15 mouse cellular contexts compared by ENCODE assay signal in genomic region chr11:96297968-96298635, GRCm38 (mm10). TPM values are rescaled to one million over a fixed set of nuclear protein-coding genes. Genes with fewer than 3 reads are reported as not detected.
DNase-seq lines count a peak whose midpoint lies in the region; ATAC-seq and TF ChIP-seq lines count a peak whose summit lies in the region.
"Had no signal": no experiment of that assay in that cellular context is flagged by ENCODE, and none has a peak within 500 bp of the region (broad histone marks: within the 10 kb centered on the region; RNA-seq: fewer than 3 reads in every experiment).

No protein-coding gene starts in this region.

- peak overlapping the region; percentile 96 for H3K4me2 ChIP-seq in kidney, postnatal 0 days (ENCODE audit: low read length)
- peak overlapping the region; percentile 59 for H3K4me2 ChIP-seq in hindbrain, embryonic 15.5 days
- H3K4me2 ChIP-seq in intestine, embryonic 16.5 days (ENCODE audit: low read depth, low read length): peak overlapping the region; percentile 78
- peak overlapping the region; percentile 87 for H3K4me2 ChIP-seq in stomach, embryonic 16.5 days (ENCODE audit: low read depth, low read length)

- peak overlapping the region; percentile 83 for H3K4me3 ChIP-seq in kidney, postnatal 0 days (replicated peaks; ENCODE audit: low read depth, low read length)
- H3K4me3 ChIP-seq in hindbrain, embryonic 15.5 days: peak overlapping the region; percentile 47
- H3K4me3 ChIP-seq in intestine, embryonic 16.5 days (ENCODE audit: low read length): peak overlapping the region; percentile 60
- peak overlapping the region; percentile 58 for H3K4me3 ChIP-seq in stomach, embryonic 16.5 days (replicated peaks; ENCODE audit: low read length)
- H3K4me3 ChIP-seq: megakaryocyte, embryonic 14.5 days had no signal

- peak overlapping the region; percentile 99 for H3K27ac ChIP-seq in kidney, postnatal 0 days
- H3K27ac ChIP-seq in hindbrain, embryonic 15.5 days (replicated peaks): peak overlapping the region; percentile 68; the same call in 1 of the 2 replicates
- no peak overlapping the region for H3K27ac ChIP-seq in intestine, embryonic 16.5 days (ENCODE audit: low read length)
- peak overlapping the region; percentile 1; the same call in 1 of the 2 replicates for H3K27ac ChIP-seq in stomach, embryonic 16.5 days (ENCODE audit: low read length)
- H3K27ac ChIP-seq: embryonic facial prominence, embryonic 15.5 days; heart, adult 2 months had no signal

- 0 out of 2 replicates have a peak, but pooled peaks cover 5% of the 10 kb centered on the region for H3K36me3 ChIP-seq in kidney, postnatal 0 days (ENCODE audit: insufficient read depth, low read length)
- no peaks in the 10 kb centered on the region for H3K36me3 ChIP-seq in hindbrain, embryonic 15.5 days
- H3K36me3 ChIP-seq in intestine, embryonic 16.5 days (ENCODE audit: control insufficient read depth, insufficient read depth, low read length): no peaks in the 10 kb centered on the region
- H3K36me3 ChIP-seq in stomach, embryonic 16.5 days (ENCODE audit: control insufficient read depth, insufficient read depth, low read length): no peaks in the 10 kb centered on the region
- H3K36me3 ChIP-seq: embryonic facial prominence, embryonic 15.5 days had no signal

- no peaks in the 10 kb centered on the region for H3K27me3 ChIP-seq in kidney, postnatal 0 days (ENCODE audit: insufficient read depth, low read length)
- H3K27me3 ChIP-seq in hindbrain, embryonic 15.5 days: peaks cover 77% of the 10 kb centered on the region
- H3K27me3 ChIP-seq in intestine, embryonic 16.5 days (replicated peaks; ENCODE audit: control insufficient read depth, insufficient read depth, low read length): peaks cover 48% of the 10 kb centered on the region
- peaks cover 74% of the 10 kb centered on the region for H3K27me3 ChIP-seq in stomach, embryonic 16.5 days (ENCODE audit: control insufficient read depth, insufficient read depth, low read length)

- TF ChIP-seq CTCF in kidney, postnatal 0 days (IDR thresholded peaks at IDR 0.05; ENCODE audit: low read depth): no peak

- ATAC-seq in kidney, postnatal 0 days (replicated peaks; ENCODE audit: low FRiP score, low read depth): no peak
- ATAC-seq in hindbrain, embryonic 15.5 days (ENCODE audit: low FRiP score, low read depth): no peak
- no peak for ATAC-seq in intestine, embryonic 16.5 days
- no peak for ATAC-seq in stomach, embryonic 16.5 days (ENCODE audit: insufficient read depth, low FRiP score)
- ATAC-seq in cerebellum, adult (ENCODE audit: insufficient number of reproducible peaks, low FRiP score, low TSS enrichment): no peak
- ATAC-seq: CD4-positive, CD25-positive, alpha-beta regulatory T cell, adult 4 months; forebrain, embryonic 14.5 days had no signal

- H3K4me1 ChIP-seq in kidney, postnatal 0 days (replicated peaks; ENCODE audit: insufficient read depth, low read length): peaks cover 24% of the 10 kb centered on the region
- H3K4me1 ChIP-seq in hindbrain, embryonic 15.5 days (replicated peaks): 0 out of 2 replicates have a peak, but pooled peaks cover 2% of the 10 kb centered on the region
- H3K4me1 ChIP-seq in intestine, embryonic 16.5 days (ENCODE audit: control insufficient read depth, insufficient read depth, low read length): peaks cover 25% of the 10 kb centered on the region
- peaks cover 26% of the 10 kb centered on the region for H3K4me1 ChIP-seq in stomach, embryonic 16.5 days (ENCODE audit: control insufficient read depth, insufficient read depth, low read length)

- DNase-seq in kidney, postnatal 0 days (ENCODE audit: low spot score): no peak
- no peak for DNase-seq in kidney, postnatal 25 days
- no peak for DNase-seq in thymus, postnatal 36 days
- DNase-seq: cerebellum, adult 9-10 months; gastrocnemius, adult 2 months; heart, adult 2 months; heart, postnatal 10 days had no signal

- H3K9ac ChIP-seq in kidney, postnatal 0 days (ENCODE audit: low read depth, low read length): peak overlapping the region; percentile 98
- H3K9ac ChIP-seq in hindbrain, embryonic 15.5 days: peak overlapping the region; percentile 11; the same call in 1 of the 2 replicates
- no peak overlapping the region for H3K9ac ChIP-seq in intestine, embryonic 16.5 days (ENCODE audit: low read depth, low read length)
- H3K9ac ChIP-seq in stomach, embryonic 16.5 days (ENCODE audit: low read length): no peak overlapping the region; the same call in 1 of the 2 replicates
- H3K9ac ChIP-seq: embryonic facial prominence, embryonic 15.5 days had no signal

- WGBS in kidney, postnatal 0 days: 17% methylated on average over 11 of the region's 11 CpGs
- 3% methylated on average over 11 of the region's 11 CpGs for WGBS in hindbrain, embryonic 15.5 days
- 30% methylated on average over 11 of the region's 11 CpGs for WGBS in intestine, embryonic 16.5 days
- WGBS in stomach, embryonic 16.5 days: 20% methylated on average over 11 of the region's 11 CpGs

- no peaks in the 10 kb centered on the region for H3K9me3 ChIP-seq in kidney, postnatal 0 days (replicated peaks; ENCODE audit: low read length)
- no peaks in the 10 kb centered on the region for H3K9me3 ChIP-seq in hindbrain, embryonic 15.5 days
- no peaks in the 10 kb centered on the region for H3K9me3 ChIP-seq in intestine, embryonic 16.5 days (ENCODE audit: control insufficient read depth, low read length)
- H3K9me3 ChIP-seq in stomach, embryonic 16.5 days (replicated peaks; ENCODE audit: control insufficient read depth, low read length): no peaks in the 10 kb centered on the region
- H3K9me3 ChIP-seq: embryonic facial prominence, embryonic 15.5 days had no signal

RNA-seq across cellular contexts. Expression of gene Hoxb5, which starts 5.0 kb away (rescaled TPM):
- 10.2 and 12.9 TPM in 2 replicates for polyA plus RNA-seq in kidney, postnatal 0 days (2015; fragmentation: Nextera tagmentation; extraction: Ambion mirVana)
- 115 and 140 TPM in 2 replicates for polyA plus RNA-seq in hindbrain, embryonic 15.5 days (2015; fragmentation: Nextera tagmentation; extraction: Ambion mirVana)
- polyA plus RNA-seq in intestine, embryonic 16.5 days (2015; fragmentation: Nextera tagmentation; extraction: Ambion mirVana): 26.4 and 28.7 TPM in 2 replicates
- 13.8 TPM in 2 replicates for polyA plus RNA-seq in stomach, embryonic 16.5 days (2015; fragmentation: Nextera tagmentation; extraction: Ambion mirVana)
- polyA plus RNA-seq: CD4-positive, CD25-positive, alpha-beta regulatory T cell, adult 4 months; embryonic facial prominence, embryonic 15.5 days; forebrain, embryonic 14.5 days had no signal

RNA-seq across cellular contexts. Expression of gene Hoxb6, which starts 5.8 kb away (rescaled TPM):
- polyA plus RNA-seq in kidney, postnatal 0 days (2015; fragmentation: Nextera tagmentation; extraction: Ambion mirVana): 45.0 and 47.8 TPM in 2 replicates
- 52.1 and 66.7 TPM in 2 replicates for polyA plus RNA-seq in hindbrain, embryonic 15.5 days (2015; fragmentation: Nextera tagmentation; extraction: Ambion mirVana)
- polyA plus RNA-seq in intestine, embryonic 16.5 days (2015; fragmentation: Nextera tagmentation; extraction: Ambion mirVana): 11.1 and 11.3 TPM in 2 replicates
- 5.6 and 8.3 TPM in 2 replicates for polyA plus RNA-seq in stomach, embryonic 16.5 days (2015; fragmentation: Nextera tagmentation; extraction: Ambion mirVana)
- polyA plus RNA-seq: CD4-positive, CD25-positive, alpha-beta regulatory T cell, adult 4 months; embryonic facial prominence, embryonic 15.5 days; forebrain, embryonic 14.5 days; heart, adult 2 months had no signal

RNA-seq across cellular contexts. Expression of gene Hoxb7, which starts 11.7 kb away (rescaled TPM):
- 56.1 and 58.9 TPM in 2 replicates for polyA plus RNA-seq in kidney, postnatal 0 days (2015; fragmentation: Nextera tagmentation; extraction: Ambion mirVana)
- 26.5 and 33.6 TPM in 2 replicates for polyA plus RNA-seq in hindbrain, embryonic 15.5 days (2015; fragmentation: Nextera tagmentation; extraction: Ambion mirVana)
- 10.0 and 11.3 TPM in 2 replicates for polyA plus RNA-seq in intestine, embryonic 16.5 days (2015; fragmentation: Nextera tagmentation; extraction: Ambion mirVana)
- 6.3 and 8.3 TPM in 2 replicates for polyA plus RNA-seq in stomach, embryonic 16.5 days (2015; fragmentation: Nextera tagmentation; extraction: Ambion mirVana)
- polyA plus RNA-seq: CD4-positive, CD25-positive, alpha-beta regulatory T cell, adult 4 months; embryonic facial prominence, embryonic 15.5 days; forebrain, embryonic 14.5 days; heart, adult 2 months had no signal

RNA-seq across cellular contexts. Expression of gene Hoxb8, which starts 16.4 kb away (rescaled TPM):
- 8.7 and 12.2 TPM in 2 replicates for polyA plus RNA-seq in kidney, postnatal 0 days (2015; fragmentation: Nextera tagmentation; extraction: Ambion mirVana)
- 18.2 and 26.1 TPM in 2 replicates for polyA plus RNA-seq in hindbrain, embryonic 15.5 days (2015; fragmentation: Nextera tagmentation; extraction: Ambion mirVana)
- polyA plus RNA-seq in intestine, embryonic 16.5 days (2015; fragmentation: Nextera tagmentation; extraction: Ambion mirVana): 0.71 and 0.97 TPM in 2 replicates
- polyA plus RNA-seq in stomach, embryonic 16.5 days (2015; fragmentation: Nextera tagmentation; extraction: Ambion mirVana): 0.44 and 1.5 TPM in 2 replicates
- polyA plus RNA-seq: CD4-positive, CD25-positive, alpha-beta regulatory T cell, adult 4 months; embryonic facial prominence, embryonic 15.5 days; forebrain, embryonic 14.5 days; heart, adult 2 months had no signal

RNA-seq across cellular contexts. Expression of gene Hoxb4, which starts 20.0 kb away (rescaled TPM):
- polyA plus RNA-seq in kidney, postnatal 0 days (2015; fragmentation: Nextera tagmentation; extraction: Ambion mirVana): 3.6 and 3.8 TPM in 2 replicates
- polyA plus RNA-seq in hindbrain, embryonic 15.5 days (2015; fragmentation: Nextera tagmentation; extraction: Ambion mirVana): 3.5 and 3.8 TPM in 2 replicates
- 1.8 and 2.0 TPM in 2 replicates for polyA plus RNA-seq in intestine, embryonic 16.5 days (2015; fragmentation: Nextera tagmentation; extraction: Ambion mirVana)
- 2.2 and 2.7 TPM in 2 replicates for polyA plus RNA-seq in stomach, embryonic 16.5 days (2015; fragmentation: Nextera tagmentation; extraction: Ambion mirVana)
- polyA plus RNA-seq: forebrain, embryonic 14.5 days had no signal

Comparison
In these comparisons a context has a peak if more than half of its experiments do, and no peak if none do; other contexts are left out.
1. H3K9ac ChIP-seq: peak in kidney, postnatal 0 days (single experiment) and hindbrain, embryonic 15.5 days (single experiment); none in intestine, embryonic 16.5 days (single experiment) and stomach, embryonic 16.5 days (single experiment).
2. Peak in every context shown above with its lines, with median percentiles within 50 percentile points of each other: H3K4me2 ChIP-seq and H3K4me3 ChIP-seq.